Mouse (Mus musculus): ENCODE results near the gene Hspe1.

The Hspe1 gene

DNA sequence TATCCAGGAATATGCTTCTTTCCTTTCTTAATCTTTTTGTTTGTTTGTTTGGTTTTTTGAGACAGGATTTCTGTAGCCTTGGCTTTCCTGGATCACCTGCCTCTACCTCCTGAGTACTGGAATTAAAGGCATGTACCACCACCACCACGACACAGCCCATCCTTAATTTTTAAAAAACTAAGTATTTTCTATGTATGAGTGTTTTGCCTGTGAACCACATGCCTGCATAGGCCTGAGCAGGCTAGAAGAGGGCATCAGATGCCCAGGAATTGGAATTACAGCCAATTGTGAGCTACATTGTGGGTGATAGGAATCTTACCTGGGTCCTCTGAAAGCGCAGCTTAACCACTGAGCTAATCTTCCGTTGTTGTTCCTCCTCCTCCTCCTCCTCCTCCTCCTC, 46.4 kb downstream of the Hspe1 start:
- DNase-seq (ENCODE audit: low spot score): no peak

DNA sequence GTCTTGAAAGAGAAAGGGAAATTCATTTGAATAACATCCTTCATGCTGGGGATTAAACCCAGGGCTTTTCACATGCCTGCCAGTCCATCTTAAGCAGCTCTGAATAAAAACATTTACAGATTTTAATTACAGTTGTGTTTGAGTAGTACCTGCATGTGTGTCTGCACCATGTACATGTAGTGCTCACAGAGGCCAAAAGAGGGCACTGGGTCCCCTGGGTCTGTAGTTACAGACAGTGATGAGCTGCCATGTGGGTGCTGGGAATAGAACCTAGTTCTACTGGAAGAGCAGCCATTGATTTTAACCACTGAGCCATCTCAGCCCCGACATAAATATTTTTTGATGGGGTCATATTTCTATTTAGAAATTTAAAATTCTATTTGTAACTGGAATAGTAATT, 47.9 kb downstream of the Hspe1 start:
- DNase-seq (ENCODE audit: low spot score): no peak
